ENCODE assay signal across 13 mouse cellular contexts in the genomic region with DNA sequence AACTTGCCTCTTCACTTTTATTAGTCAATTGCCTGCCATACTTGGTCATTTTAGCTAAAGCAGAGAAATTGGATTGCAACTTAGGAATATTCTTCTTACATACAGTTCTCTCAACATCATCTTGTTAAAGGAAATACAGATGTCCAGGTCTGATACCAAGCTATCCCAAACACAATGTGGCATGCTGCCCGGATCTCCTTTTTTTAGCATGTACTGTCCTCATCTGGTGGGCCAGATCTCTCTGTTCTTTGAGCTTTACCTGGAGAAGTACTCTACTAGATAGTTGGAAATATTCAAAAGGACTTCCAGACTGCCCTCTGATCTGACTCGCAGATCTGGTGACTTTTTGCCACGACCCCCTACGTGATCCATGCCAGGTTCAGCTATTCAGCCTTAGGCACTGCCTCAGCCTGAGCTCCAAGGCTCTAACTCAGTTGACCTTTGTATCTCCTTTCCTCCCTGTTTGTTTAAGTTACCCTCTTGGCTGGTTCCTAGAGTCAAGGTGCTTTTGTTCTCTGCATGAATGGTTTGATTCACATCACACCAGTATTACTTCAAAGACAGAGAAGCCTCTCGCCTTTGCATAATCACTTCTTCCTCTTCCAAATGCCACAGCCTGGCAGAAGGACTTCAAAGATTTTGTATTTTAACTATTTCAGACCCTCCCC.
DNase-seq lines count a peak whose midpoint lies in the region; ATAC-seq and TF ChIP-seq lines count a peak whose summit lies in the region.
"Had no signal": no experiment of that assay in that cellular context is flagged by ENCODE, and none has a peak within 500 bp of the region (broad histone marks: within the 10 kb centered on the region; RNA-seq: fewer than 3 reads in every experiment).

No protein-coding gene starts in this region.

- H3K4me1 ChIP-seq in kidney, embryonic 14.5 days (ENCODE audit: control insufficient read depth, insufficient read depth, low read length) = peaks cover 22% of the 10 kb centered on the region
- H3K4me1 ChIP-seq in ES-E14 (ENCODE audit: control insufficient read depth in 2 of 2, insufficient read depth in 2 of 2, low read length in 2 of 2, poor library complexity in 1 of 2) = no peaks in the 10 kb centered on the region
- H3K4me1 ChIP-seq: liver, embryonic 13.5 days had no signal

- no peak overlapping the region for H3K4me2 ChIP-seq in kidney, embryonic 14.5 days (replicated peaks; ENCODE audit: low read depth, low read length)
- H3K4me2 ChIP-seq: liver, embryonic 13.5 days; midbrain, embryonic 12.5 days had no signal

- in situ Hi-C loops in ES-E14 (cut with MboI; ENCODE audit: low sequenced_read_pairs in 2 of 2, unreplicated experiment in 2 of 2) = no loop called here

- DNase-seq in kidney, adult 11 months = no peak
- peak; percentile 35 for DNase-seq in ES-E14 (ENCODE audit: low read depth, low spot score)
- peak; percentile 24 for DNase-seq in embryo, embryonic 11 days
- peak; percentile 19 for DNase-seq in lung, postnatal 36 days
- no peak for DNase-seq in urinary bladder, postnatal 25 days (ENCODE audit: low spot score)
- no peak for DNase-seq in ovary, postnatal 10 days (ENCODE audit: low spot score)
- DNase-seq: cerebellum, postnatal 36 days; heart, postnatal 14 days; liver, embryonic 13.5 days had no signal

- ATAC-seq in kidney, embryonic 14.5 days (ENCODE audit: low FRiP score, low TSS enrichment) = peak; percentile 44; the same call in 1 of the 2 replicates
- no peak for ATAC-seq in megakaryocyte, adult 5-6 weeks (ENCODE audit: poor library complexity, severe bottlenecking)

- H3K9ac ChIP-seq in kidney, embryonic 14.5 days (ENCODE audit: low read depth, low read length) = no peak overlapping the region
- no peak overlapping the region for H3K9ac ChIP-seq in ES-E14 (ENCODE audit: insufficient read depth, low read depth, low read length, poor library complexity, severe bottlenecking)
- H3K9ac ChIP-seq: liver, embryonic 13.5 days; midbrain, embryonic 12.5 days had no signal

- H3K4me3 ChIP-seq in kidney, embryonic 14.5 days (ENCODE audit: low read length) = no peak overlapping the region
- H3K4me3 ChIP-seq in ES-E14 (ENCODE audit: insufficient read depth in 1 of 2, low read depth in 1 of 2, low read length in 2 of 2, poor library complexity in 1 of 2, severe bottlenecking in 1 of 2) = no peak overlapping the region
- H3K4me3 ChIP-seq: erythroblast, embryonic 14.5 days; liver, embryonic 13.5 days; midbrain, embryonic 12.5 days had no signal

- H3K9me3 ChIP-seq in kidney, embryonic 14.5 days (ENCODE audit: control insufficient read depth, low read length) = no peaks in the 10 kb centered on the region
- H3K9me3 ChIP-seq in ES-E14 (ENCODE audit: control insufficient read depth, insufficient read depth, low read depth, low read length) = no peaks in the 10 kb centered on the region
- H3K9me3 ChIP-seq: liver, embryonic 13.5 days; midbrain, embryonic 12.5 days had no signal

- H3K36me3 ChIP-seq in kidney, embryonic 14.5 days (ENCODE audit: control insufficient read depth, insufficient read depth, low read length) = no peaks in the 10 kb centered on the region
- H3K36me3 ChIP-seq in ES-E14 (ENCODE audit: control insufficient read depth, insufficient read depth, low read length, poor library complexity, severe bottlenecking) = no peaks in the 10 kb centered on the region
- H3K36me3 ChIP-seq: liver, embryonic 13.5 days; midbrain, embryonic 12.5 days had no signal

- H3K27me3 ChIP-seq in kidney, embryonic 14.5 days (ENCODE audit: control insufficient read depth, insufficient read depth, low read length) = no peaks in the 10 kb centered on the region
- H3K27me3 ChIP-seq: liver, embryonic 13.5 days; midbrain, embryonic 12.5 days had no signal

- WGBS in kidney, embryonic 14.5 days = 22% methylated on average over 5 of the region's 5 CpGs

- peak overlapping the region; percentile 8; the same call in 1 of the 2 replicates for H3K27ac ChIP-seq in kidney, embryonic 14.5 days (ENCODE audit: low read depth, low read length)
- no peak overlapping the region for H3K27ac ChIP-seq in ES-E14 (ENCODE audit: insufficient read depth, low read depth, low read length, poor library complexity, severe bottlenecking)
- H3K27ac ChIP-seq: liver, embryonic 13.5 days; midbrain, embryonic 12.5 days had no signal

TF ChIP-seq in ES-E14, 5 proteins besides CTCF, POLR2A, EP300 and RAD21:
- no peak for TF ChIP-seq ZNF384 (IDR thresholded peaks at IDR 0.05; ENCODE audit: low read depth, low read length)
- TF ChIP-seq CHD2 (IDR thresholded peaks at IDR 0.05; ENCODE audit: low read depth, low read length) = no peak
- TF ChIP-seq MAFK (IDR thresholded peaks at IDR 0.05; ENCODE audit: insufficient read depth, low read depth, low read length) = no peak
- TF ChIP-seq HCFC1 (IDR thresholded peaks at IDR 0.05; ENCODE audit: borderline replicate concordance, insufficient read depth, low read length) = no peak
- no peak for TF ChIP-seq ZC3H11A (IDR thresholded peaks at IDR 0.05; ENCODE audit: borderline replicate concordance, low read depth, low read length)

Comparison
In these comparisons a context has a peak if more than half of its experiments do, and no peak if none do; other contexts are left out.
1. DNase-seq: peak in ES-E14 (single experiment), embryo, embryonic 11 days (single experiment) and lung, postnatal 36 days (single experiment); none in kidney, adult 11 months (single experiment), urinary bladder, postnatal 25 days (single experiment) and ovary, postnatal 10 days (single experiment).